Mouse (Mus musculus): ENCODE data around the gene Pde4a.

Pde4a gene

GRCm38 (mm10) chr9:21149077-21149653, 16.3 kb upstream of the Pde4a start:
- no peak for DNase-seq

DNA sequence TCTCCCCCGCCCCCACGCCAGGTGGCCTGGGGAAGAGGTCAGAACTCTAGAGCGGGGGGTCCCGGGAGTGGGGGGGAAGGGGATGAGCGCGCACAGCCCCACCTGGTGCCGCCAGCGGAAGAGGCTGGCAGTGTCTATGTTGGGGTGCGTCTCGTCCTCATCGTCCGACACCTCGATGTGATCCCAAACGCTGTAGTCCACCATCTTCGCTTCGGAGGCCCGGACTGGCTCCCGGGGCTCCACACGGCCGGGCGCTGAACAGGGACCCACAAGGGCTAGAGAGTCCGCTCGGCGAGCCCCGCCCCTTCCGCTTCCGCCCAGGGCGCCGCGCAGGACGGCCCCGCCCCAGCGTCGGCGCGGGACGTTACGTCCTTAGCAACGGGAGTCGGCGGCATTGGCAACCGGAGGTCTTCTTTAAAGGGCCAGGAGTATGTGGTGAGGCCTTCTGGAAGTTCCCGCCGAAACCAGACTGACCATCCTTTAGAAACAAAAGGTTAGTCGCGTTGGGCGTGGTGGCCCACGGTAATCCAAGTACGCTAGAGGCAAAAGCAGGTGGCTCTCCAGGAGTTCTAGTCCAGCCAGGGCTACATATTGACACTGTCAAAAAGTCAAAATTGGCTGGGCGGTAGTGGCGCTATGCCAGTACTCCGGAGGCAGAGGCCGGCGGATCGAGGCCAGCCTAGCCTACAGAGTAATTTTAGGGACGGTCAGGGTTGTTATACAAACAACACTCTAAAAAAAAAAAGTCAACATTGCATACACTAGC, 15.7 kb upstream of the Pde4a start, which contains the start of gene Cdc37:
Cdc37 (minus strand) TSS at position 329 of the 766 bp plus-strand sequence.
- DNase-seq: peak; percentile 97

GRCm38 (mm10) chr9:21152715-21153114, 12.8 kb upstream of the Pde4a start:
- DNase-seq: peak; percentile 82

GRCm38 (mm10) chr9:21153331-21153730, 12.2 kb upstream of the Pde4a start:
- DNase-seq: peak; percentile 25

GRCm38 (mm10) chr9:21153833-21154232, 11.7 kb upstream of the Pde4a start:
- peak; percentile 21 for DNase-seq

DNA sequence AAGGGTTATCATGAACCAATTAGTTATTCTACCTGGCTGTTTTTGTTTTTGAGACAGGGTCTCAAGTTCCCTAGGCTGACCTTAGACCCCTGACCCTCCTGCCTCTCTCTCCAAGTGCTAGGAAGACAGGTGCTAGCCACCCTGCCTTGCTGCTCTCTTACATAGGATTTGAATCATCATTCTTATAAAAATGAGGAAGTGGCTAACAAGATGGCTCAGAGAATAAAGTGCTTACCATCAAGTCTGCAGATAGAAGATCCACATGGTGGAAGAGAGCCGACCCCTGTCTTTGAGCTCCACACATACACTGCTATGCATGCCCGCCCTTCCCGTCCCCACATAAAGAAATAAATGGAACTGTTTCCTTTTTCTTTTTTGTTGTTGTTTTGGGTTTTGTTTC, 10.7 kb upstream of the Pde4a start:
- DNase-seq: no peak

GRCm38 (mm10) chr9:21161209-21161909, 4.2 kb upstream of the Pde4a start:
- peak; percentile 93 for DNase-seq

- DNase-seq: no peak
These were observed 2.1 kb upstream of the Pde4a start for GRCm38 (mm10) chr9:21163086-21164050.

DNA sequence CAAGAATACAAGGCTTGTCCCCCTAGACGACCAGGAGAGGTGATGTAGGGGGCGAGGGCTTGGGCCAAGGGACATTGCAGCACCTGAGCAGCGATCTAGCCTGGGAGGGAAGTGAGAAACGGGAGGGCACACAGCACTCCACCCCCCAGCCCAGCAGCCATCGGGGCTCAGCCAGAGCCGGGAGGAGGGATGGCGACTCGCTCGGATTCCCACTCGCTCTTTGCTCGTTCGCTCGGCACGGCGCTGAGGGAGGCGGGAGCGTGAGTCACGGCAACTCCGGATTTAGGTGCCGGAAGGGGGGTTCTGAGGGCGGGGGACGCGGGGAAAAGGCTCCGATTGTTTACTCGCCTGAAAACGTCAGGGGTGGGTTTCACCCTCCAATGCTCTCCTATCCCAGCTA, 1.4 kb upstream of the Pde4a start:
- peak; percentile 38 for DNase-seq

DNA sequence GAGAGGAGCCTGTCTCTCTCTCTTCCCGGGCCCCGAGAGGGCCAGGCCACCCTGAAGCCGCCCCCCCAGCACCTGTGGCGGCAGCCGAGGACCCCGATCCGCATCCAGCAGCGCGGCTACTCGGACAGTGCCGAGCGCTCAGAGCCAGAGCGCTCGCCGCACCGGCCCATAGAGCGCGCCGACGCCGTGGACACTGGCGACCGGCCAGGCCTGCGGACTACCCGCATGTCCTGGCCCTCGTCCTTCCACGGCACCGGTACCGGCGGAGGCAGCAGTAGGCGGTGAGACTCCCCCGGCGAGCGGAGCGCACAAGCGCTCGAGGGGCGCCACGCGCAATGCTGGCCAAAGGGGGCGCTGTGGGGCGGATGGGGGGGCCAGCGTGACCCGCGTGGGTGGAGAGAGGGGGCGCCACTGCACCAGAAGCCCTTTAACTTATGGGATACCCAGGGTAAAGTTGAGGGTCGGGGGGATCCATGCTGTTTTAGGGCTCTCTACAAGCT, 488 bp downstream of the Pde4a start:
- DNase-seq: peak; percentile 64

DNA sequence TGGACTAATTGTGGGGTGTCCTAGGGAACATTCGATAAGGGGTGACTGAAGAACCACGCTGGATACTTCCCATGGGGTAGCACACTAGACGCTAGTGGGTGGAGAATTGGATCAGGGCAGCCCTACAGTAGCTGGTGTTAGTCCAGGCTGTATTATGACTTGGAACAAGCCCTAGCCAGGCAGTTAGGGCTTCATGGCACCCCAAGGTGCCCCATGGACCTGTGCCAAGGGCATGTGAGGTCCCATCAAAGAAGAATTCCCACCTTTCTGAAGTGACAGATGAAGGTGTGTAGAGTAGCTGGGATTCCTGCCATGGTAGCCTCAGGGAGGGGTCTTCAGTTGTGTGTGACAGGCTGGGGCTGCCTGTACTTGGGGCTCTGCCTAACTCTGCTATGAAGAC, 1.0 kb downstream of the Pde4a start:
- DNase-seq: no peak

DNA sequence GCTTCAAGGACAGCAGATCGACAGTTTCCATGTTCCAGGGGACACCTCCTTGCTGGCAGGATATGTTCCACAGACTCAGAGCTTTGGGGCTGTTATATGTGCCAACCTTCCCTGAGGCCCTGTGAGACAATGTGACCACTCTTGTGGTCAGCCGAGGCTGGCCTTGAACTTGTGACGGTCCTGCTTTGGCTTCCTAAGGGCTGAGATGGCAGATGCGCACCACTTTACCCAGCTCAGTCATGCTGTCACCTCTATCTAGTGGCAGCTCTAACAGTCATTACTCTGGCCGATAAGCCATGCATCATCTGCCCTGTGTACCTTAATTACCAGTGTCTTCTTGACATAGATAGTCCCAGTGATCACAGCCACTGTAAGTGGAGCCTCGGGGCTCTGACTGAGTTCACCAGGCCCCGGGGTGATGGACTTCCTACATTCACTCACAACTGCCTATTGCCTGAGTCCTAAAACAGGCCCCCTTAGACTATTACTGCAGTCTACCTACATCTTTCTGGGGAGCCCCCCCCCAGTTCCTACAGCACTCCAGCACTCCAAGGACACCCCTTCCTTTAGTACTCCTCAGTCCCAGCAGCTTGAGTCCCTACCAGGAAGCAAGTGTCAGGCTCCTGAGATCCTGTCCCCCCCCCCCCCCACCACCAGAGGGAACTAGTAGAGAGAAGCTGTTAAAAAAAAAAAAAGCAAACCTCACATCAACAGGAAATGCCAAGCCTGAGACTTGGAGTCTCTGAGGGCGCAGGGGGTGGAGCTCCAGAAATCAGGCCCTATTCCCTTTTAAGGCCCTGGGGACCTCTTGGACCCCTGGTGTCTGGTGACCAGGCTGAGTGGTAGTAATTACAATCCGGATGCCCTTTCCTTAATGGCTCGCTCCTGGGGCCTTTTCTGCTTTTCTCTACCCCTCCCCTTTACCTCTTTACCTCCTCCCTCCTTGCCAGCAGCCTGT, 1.9 kb downstream of the Pde4a start:
- DNase-seq: no peak

DNA sequence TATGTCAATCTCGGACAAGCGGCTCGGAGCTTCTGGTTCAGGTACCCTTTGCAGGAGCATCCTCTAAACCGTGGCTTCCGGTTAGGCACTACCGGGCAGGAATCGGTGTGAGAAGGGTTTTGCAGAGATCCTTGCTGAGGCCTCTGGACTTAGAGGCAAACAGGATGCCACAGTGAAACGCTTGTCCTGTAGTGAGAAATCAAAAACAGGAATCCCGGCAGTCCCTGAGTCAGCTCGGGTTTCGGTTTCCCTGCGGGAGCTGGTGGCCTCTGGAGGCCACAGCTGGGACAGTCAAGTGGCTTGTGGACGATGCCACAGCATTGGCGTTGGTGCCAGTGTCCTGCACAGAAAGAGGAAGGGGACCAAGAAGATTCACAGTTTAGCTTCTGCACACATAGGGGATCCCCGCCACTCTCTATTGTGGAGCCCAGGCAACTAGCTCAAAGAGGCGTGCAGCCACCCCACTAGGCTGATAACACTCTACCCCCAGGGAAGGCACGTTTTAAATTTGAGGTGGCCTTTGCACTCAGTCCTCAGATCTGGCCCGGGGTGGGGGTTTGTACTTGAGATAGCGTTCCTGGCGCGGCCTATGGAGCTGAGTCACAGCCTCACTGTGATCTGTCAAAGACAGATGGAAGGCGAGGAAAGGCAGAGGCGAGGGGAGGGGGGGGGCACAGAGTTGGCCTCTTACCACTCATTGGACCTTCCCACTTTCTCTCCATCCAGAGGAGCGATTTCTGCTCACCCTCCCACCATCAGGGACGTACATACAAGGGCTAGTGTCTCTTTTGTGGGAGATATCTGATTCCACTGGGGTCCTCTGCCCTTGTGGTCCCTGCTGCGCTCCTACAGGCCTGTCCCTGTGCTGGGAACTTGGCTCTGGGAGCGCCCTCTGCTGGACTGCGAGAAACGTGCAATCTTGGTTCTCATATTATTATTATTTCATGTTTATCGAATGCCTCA, 2.9 kb downstream of the Pde4a start:
- DNase-seq: peak; percentile 85

DNA sequence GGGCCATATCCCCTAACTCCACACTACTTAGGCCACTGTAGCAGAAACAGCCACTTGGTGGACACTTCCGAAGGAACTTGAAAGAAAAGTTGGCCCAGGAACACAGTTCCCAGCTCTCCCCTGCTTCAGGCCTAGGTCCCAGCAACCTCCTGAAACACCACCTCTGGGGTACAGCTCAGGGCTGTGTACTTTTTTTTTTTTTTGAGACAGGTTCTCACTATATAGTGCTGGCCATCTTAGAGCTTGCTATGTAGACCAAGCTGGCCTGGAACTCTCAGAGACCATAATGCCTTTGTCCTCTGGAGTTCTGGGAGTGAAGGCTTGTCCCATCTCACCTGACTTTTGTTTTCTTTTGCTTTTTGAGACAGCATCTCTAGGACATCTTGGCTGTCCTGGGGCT, 3.6 kb downstream of the Pde4a start:
- DNase-seq: no peak

- no peak for DNase-seq
These were observed 6.8 kb downstream of the Pde4a start for GRCm38 (mm10) chr9:21172364-21172763.

- no peak for DNase-seq
These were observed 14.9 kb downstream of the Pde4a start for GRCm38 (mm10) chr9:21180402-21180801.

DNA sequence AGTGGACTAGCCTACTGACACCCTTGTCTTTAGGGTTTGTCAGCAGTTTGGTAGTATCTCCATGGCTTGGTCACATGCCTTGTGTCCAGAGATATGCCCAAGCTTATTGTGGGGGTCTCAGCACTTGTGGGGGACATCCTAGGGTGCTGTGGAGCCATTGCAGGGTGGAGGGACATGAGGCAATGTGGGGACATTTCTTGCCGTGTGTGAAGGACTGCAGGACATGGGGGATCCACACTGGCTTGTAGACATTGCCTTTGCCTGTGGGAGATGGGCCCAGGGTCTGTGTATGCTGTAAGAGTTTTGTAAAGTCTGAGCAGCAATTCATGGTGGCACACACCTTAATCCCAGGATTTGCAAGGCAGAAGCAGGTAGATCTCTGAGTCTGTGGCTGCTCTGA, 15.3 kb downstream of the Pde4a start:
- DNase-seq: no peak

GRCm38 (mm10) chr9:21181421-21182220, 16.1 kb downstream of the Pde4a start:
- no peak for DNase-seq

DNA sequence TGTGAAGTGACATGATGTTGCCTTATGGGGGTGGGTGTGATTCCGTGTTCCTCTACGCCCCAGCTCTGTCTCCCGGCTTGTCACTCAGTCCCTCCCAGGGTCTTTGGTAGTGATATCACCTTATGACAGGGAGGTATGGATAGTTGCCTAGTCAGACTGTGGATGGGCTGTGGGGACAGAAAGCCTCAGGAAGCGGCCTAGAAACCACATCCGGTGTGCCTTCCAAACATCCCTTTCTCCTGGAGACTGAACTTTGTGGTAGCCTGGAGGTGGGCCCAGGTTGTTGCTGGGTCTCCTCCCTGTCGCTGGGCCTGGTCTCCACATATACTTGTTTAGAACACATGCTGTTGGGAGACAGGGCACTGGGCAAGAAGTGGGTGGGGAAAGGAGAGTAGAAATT, 17.9 kb downstream of the Pde4a start:
- DNase-seq: no peak

Measured in retina, postnatal 1 day (tissue).